Mouse (Mus musculus): ENCODE results near the gene Olfr49.

- no peak for TF ChIP-seq POLR2A (IDR thresholded peaks at IDR 0.05; ENCODE audit: borderline replicate concordance, extremely low read depth, insufficient read depth, insufficient read length, poor library complexity, severe bottlenecking)
- no peak for TF ChIP-seq CTCF (IDR thresholded peaks at IDR 0.05; ENCODE audit: borderline replicate concordance, extremely low read depth, insufficient read depth, insufficient read length)
Observed at GRCm38 (mm10) chr14:54233559-54234143, 51.1 kb downstream of the Olfr49 start.

Data from brain, embryonic 14.5 days (tissue).